Mouse (Mus musculus) lung, adult 2 months (tissue): ENCODE measurements at regions not wholly inside any gene's neighbourhood (a gene's known extent, or its start where the extent isn't known, plus 50 kb on each side); places are given as distances from the start of the nearest gene placed in this dataset.
"Not testable (repeated sequence)": the region's sequence is repeated elsewhere in the genome, so short reads cannot be mapped to it uniquely, and the experiment has no call there.

Source experiments
- CTCF ChIP-seq: fragments of 200-500 bp; IDR thresholded peaks from 2 replicates; pipeline ENCODE4 v1.5.1; 2011; ENCODE audit warnings: mild to moderate bottlenecking, low read length, control low read depth; ENCODE audit not compliant: insufficient read depth
- POLR2A ChIP-seq: fragments of 200-500 bp; IDR thresholded peaks from 2 replicates; pipeline ENCODE4 v1.6.1; 2011; ENCODE audit warnings: low read depth, mild to moderate bottlenecking, control low read depth, low read length, borderline replicate concordance; ENCODE audit errors: extremely low read depth

GRCm38 (mm10) chr13:46017011-46017410 lies 52.2 kb upstream of the Atxn1 start:
- not testable (repeated sequence) for TF ChIP-seq CTCF, POLR2A
